Mouse (Mus musculus) ES-Bruce4 (cell line): ENCODE data around the gene Iqcn. TPM values are rescaled to one million over a fixed set of nuclear protein-coding genes. Genes with fewer than 3 reads are reported as not detected.

Experiments used
- H3K27ac ChIP-seq: 2 replicates; pipeline ENCODE4 v1.5.1; 2012; ENCODE audit warnings: low read length, inconsistent platforms; ENCODE audit not compliant: insufficient read depth
- H3K27me3 ChIP-seq: 2 replicates; pipeline ENCODE4 v1.6.1; 2012; ENCODE audit warnings: mild to moderate bottlenecking, low read length, inconsistent platforms; ENCODE audit not compliant: control insufficient read depth, poor library complexity, insufficient read depth, severe bottlenecking
- H3K36me3 ChIP-seq: 2 replicates; pipeline ENCODE4 v1.6.1; 2012; ENCODE audit warnings: inconsistent platforms, mild to moderate bottlenecking, low read length, moderate library complexity; ENCODE audit not compliant: control insufficient read depth, poor library complexity, insufficient read depth, severe bottlenecking
- H3K4me1 ChIP-seq: one replicate; pipeline ENCODE4 v1.8.1; 2011; ENCODE audit warnings: low read length; ENCODE audit not compliant: control insufficient read depth, insufficient read depth
- H3K4me3 ChIP-seq: 2 replicates; pipeline ENCODE4 v1.5.1; 2011; ENCODE audit warnings: low read depth, mild to moderate bottlenecking, low read length
- H3K9ac ChIP-seq: 2 replicates; pipeline ENCODE4 v1.6.1; 2012; ENCODE audit warnings: low read depth, mild to moderate bottlenecking, inconsistent platforms; ENCODE audit not compliant: poor library complexity, severe bottlenecking
- H3K9me3 ChIP-seq: replicated peaks from 2 replicates; pipeline ENCODE4 v1.6.1; 2012; ENCODE audit warnings: mild to moderate bottlenecking, low read length, inconsistent platforms; ENCODE audit not compliant: control insufficient read depth, poor library complexity, insufficient read depth, severe bottlenecking
- CTCF ChIP-seq: IDR thresholded peaks from one replicate; pipeline ENCODE4 v1.8.1; 2011; ENCODE audit warnings: low read depth, low read length
- EP300 ChIP-seq: IDR thresholded peaks from 2 replicates; pipeline ENCODE4 v1.6.1; 2011; ENCODE audit warnings: low read depth, low read length; ENCODE audit not compliant: insufficient read depth
- POLR2A ChIP-seq: IDR thresholded peaks from one replicate; pipeline ENCODE4 v1.8.1; 2011; ENCODE audit warnings: low read length; ENCODE audit not compliant: insufficient read depth
- polyA plus RNA-seq: library from polyadenylated mRNA; stranded (reverse); fragments of >200 nt; gene quantifications from 2 replicates; pipeline ENCODE4 v1.2.4, GENCODE M21; 2011; ENCODE audit warnings: low read depth; ENCODE audit not compliant: missing spikeins, insufficient read depth, insufficient read length

Gene Iqcn
- polyA plus RNA-seq, 1 experiment = not detected

GRCm38 (mm10) chr8:70760350-70760749 lies 57.1 kb downstream of the Iqcn start:
- no peak for TF ChIP-seq EP300
- no peak for TF ChIP-seq POLR2A
- TF ChIP-seq CTCF = no peak
- Histone ChIP-seq H3K4me3 (peak overlapping the region; percentile 77), H3K27ac (no peak overlapping the region), H3K27me3 (no peaks in the 10 kb centered on the region), H3K9ac (peak overlapping the region; percentile 70), H3K4me1 (peaks cover 5% of the 10 kb centered on the region), H3K36me3 (peaks cover 17% of the 10 kb centered on the region), H3K9me3 (no peaks in the 10 kb centered on the region)

- Histone ChIP-seq H3K9ac (peak within 1 kb of the TSS; percentile 70), H3K4me1 (peaks cover 2% of the 10 kb centered on the region)
- TF ChIP-seq CTCF = no peak
- no peak for TF ChIP-seq EP300
- no peak for TF ChIP-seq POLR2A
Observed at GRCm38 (mm10) chr8:70760775-70761406, 57.6 kb downstream of the Iqcn start, which contains the start of gene Mpv17l2. Mpv17l2 (minus strand) TSS chr8:70760946.

GRCm38 (mm10) chr8:70762118-70762517 lies 58.9 kb downstream of the Iqcn start:
- Histone ChIP-seq H3K4me3 (no peak overlapping the region), H3K4me1 (peaks cover 2% of the 10 kb centered on the region), H3K9me3 (no peaks in the 10 kb centered on the region), H3K27ac (peak overlapping the region; percentile 42), H3K36me3 (peaks cover 13% of the 10 kb centered on the region), H3K27me3 (no peaks in the 10 kb centered on the region), H3K9ac (no peak overlapping the region)
- no peak for TF ChIP-seq EP300
- TF ChIP-seq POLR2A = no peak
- TF ChIP-seq CTCF = no peak

More at GRCm38 (mm10) chr8:70760775-70761406, 57.6 kb downstream of the Iqcn start, which contains the start of gene Mpv17l2:
- Histone ChIP-seq H3K36me3 (peaks cover 17% of the 10 kb centered on the region), H3K27ac (peak within 1 kb of the TSS; percentile 66), H3K4me3 (peak within 1 kb of the TSS; percentile 77), H3K27me3 (no peaks in the 10 kb centered on the region), H3K9me3 (no peaks in the 10 kb centered on the region)

- no peak overlapping the region for H3K27ac ChIP-seq
- no peaks in the 10 kb centered on the region for H3K9me3 ChIP-seq
- no peak for TF ChIP-seq EP300
- no peak for TF ChIP-seq POLR2A
- TF ChIP-seq CTCF = no peak
- peaks cover 4% of the 10 kb centered on the region for H3K4me1 ChIP-seq
- peaks cover 13% of the 10 kb centered on the region for H3K36me3 ChIP-seq
- H3K27me3 ChIP-seq = no peaks in the 10 kb centered on the region
- no peak overlapping the region for H3K4me3 ChIP-seq
- no peak overlapping the region for H3K9ac ChIP-seq
Observed at GRCm38 (mm10) chr8:70763354-70763753, 60.1 kb downstream of the Iqcn start.

GRCm38 (mm10) chr8:70764026-70764425 lies 60.8 kb downstream of the Iqcn start:
- H3K9me3 ChIP-seq = no peaks in the 10 kb centered on the region
- H3K9ac ChIP-seq = no peak overlapping the region
- peaks cover 13% of the 10 kb centered on the region for H3K36me3 ChIP-seq
- peaks cover 4% of the 10 kb centered on the region for H3K4me1 ChIP-seq
- H3K27ac ChIP-seq = no peak overlapping the region
- TF ChIP-seq EP300 (no peak), POLR2A (no peak), CTCF (no peak)
- H3K4me3 ChIP-seq = no peak overlapping the region
- H3K27me3 ChIP-seq = no peaks in the 10 kb centered on the region

- no peak for TF ChIP-seq POLR2A
- TF ChIP-seq CTCF = no peak
- no peak for TF ChIP-seq EP300
- Histone ChIP-seq H3K4me3 (no peak overlapping the region), H3K9me3 (no peaks in the 10 kb centered on the region), H3K4me1 (peaks cover 2% of the 10 kb centered on the region), H3K27me3 (no peaks in the 10 kb centered on the region), H3K9ac (no peak overlapping the region), H3K36me3 (peaks cover 13% of the 10 kb centered on the region), H3K27ac (no peak overlapping the region)
Observed at GRCm38 (mm10) chr8:70764676-70765075, 61.4 kb downstream of the Iqcn start.
